Mouse (Mus musculus): ENCODE results near the gene Rictor.

DNA sequence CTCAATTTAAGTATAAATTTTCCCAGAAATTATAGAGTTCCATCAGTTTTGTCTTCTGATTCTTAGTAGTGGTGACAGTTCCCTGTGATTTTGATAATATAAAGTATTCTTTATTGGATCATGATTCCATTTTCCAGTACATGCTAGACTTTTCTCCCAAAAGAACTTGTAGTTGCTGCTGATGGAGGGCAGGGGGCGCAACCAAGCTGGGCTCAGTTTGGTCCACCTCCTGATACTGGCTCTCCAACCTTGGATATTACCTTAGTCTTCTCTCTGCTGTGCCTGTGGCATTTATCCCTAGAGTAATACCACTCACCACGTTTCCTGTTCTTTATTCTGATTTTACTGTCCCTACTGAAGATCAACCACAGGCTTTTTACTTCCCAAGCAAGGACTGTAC lies 6.0 kb upstream of the Rictor start:
- TF ChIP-seq SRF (IDR thresholded peaks at IDR 0.05; ENCODE audit: control insufficient read depth, insufficient read length, low read depth) = no peak
- no peak for TF ChIP-seq POLR2A (IDR thresholded peaks at IDR 0.05; ENCODE audit: insufficient read length, low read depth)
- no peak for TF ChIP-seq TCF12 (IDR thresholded peaks at IDR 0.05; ENCODE audit: insufficient read depth, poor library complexity, severe bottlenecking)
- no peak for TF ChIP-seq MYOG (IDR thresholded peaks at IDR 0.05; ENCODE audit: control insufficient read depth in 1 of 3, insufficient read depth in 1 of 3, insufficient read length in 2 of 3, low read depth in 2 of 3)
- no peak for TF ChIP-seq MAX (IDR thresholded peaks at IDR 0.05; ENCODE audit: low read depth)
- TF ChIP-seq CEBPB (IDR thresholded peaks at IDR 0.05; ENCODE audit: insufficient read depth, poor library complexity, severe bottlenecking) = no peak
- no peak for TF ChIP-seq E2F4 (IDR thresholded peaks at IDR 0.05; ENCODE audit: insufficient read depth)
- TF ChIP-seq MYOD1 (IDR thresholded peaks at IDR 0.05; ENCODE audit: control insufficient read depth in 1 of 3, insufficient read length in 2 of 3, low read depth in 2 of 3) = no peak

Data from myocyte (in vitro differentiated cells).